Mouse (Mus musculus) liver, embryonic 11.5 days (tissue): ENCODE data around the gene Acnat2. TPM values are rescaled to one million over a fixed set of nuclear protein-coding genes. Genes with fewer than 3 reads are reported as not detected.
"Not testable (repeated sequence)": the region's sequence is repeated elsewhere in the genome, so short reads cannot be mapped to it uniquely, and the experiment has no call there.

Experiments
- ATAC-seq: fragments of 200-750 bp; cut with Nextera tagmentation; replicated peaks from 2 replicates; pipeline ENCODE4 v1.8.0; 2017; ENCODE audit warnings: moderate number of reproducible peaks, mild to moderate bottlenecking, moderate TSS enrichment, moderate library complexity; ENCODE audit not compliant: low FRiP score
- DNase-seq: peaks from one replicate; pipeline ENCODE4 v3.0.0-alpha.2; 2017; ENCODE audit warnings: low spot score
- H3K27ac ChIP-seq: fragments of 300-500 bp; sonication (generic); 2 replicates; pipeline ENCODE4 v1.5.1; 2014; ENCODE audit warnings: mild to moderate bottlenecking, low read depth, low read length, control low read depth
- H3K27me3 ChIP-seq: fragments of 300-500 bp; sonication (generic); replicated peaks from 2 replicates; pipeline ENCODE4 v1.6.1; 2014; ENCODE audit warnings: low read length, mixed read lengths; ENCODE audit not compliant: control insufficient read depth, insufficient read depth
- H3K36me3 ChIP-seq: fragments of 300-500 bp; sonication (generic); 2 replicates; pipeline ENCODE4 v1.6.1; 2014; ENCODE audit warnings: mild to moderate bottlenecking, low read length, moderate library complexity, mixed read lengths; ENCODE audit not compliant: control insufficient read depth, insufficient read depth
- H3K4me1 ChIP-seq: fragments of 300-500 bp; sonication (generic); replicated peaks from 2 replicates; pipeline ENCODE4 v1.6.1; 2014; ENCODE audit warnings: low read length, mixed read lengths; ENCODE audit not compliant: control insufficient read depth, insufficient read depth
- H3K4me2 ChIP-seq: fragments of 300-500 bp; sonication (generic); 2 replicates; pipeline ENCODE4 v1.6.1; 2014; ENCODE audit warnings: mild to moderate bottlenecking, control low read depth, moderate library complexity
- H3K4me3 ChIP-seq: fragments of 300-500 bp; sonication (generic); 2 replicates; pipeline ENCODE4 v1.5.1; 2014; ENCODE audit warnings: low read depth, low read length, control low read depth
- H3K9ac ChIP-seq: fragments of 300-500 bp; sonication (generic); 2 replicates; pipeline ENCODE4 v1.6.1; 2014; ENCODE audit warnings: low read depth, low read length, control low read depth
- H3K9me3 ChIP-seq: fragments of 300-500 bp; sonication (generic); 2 replicates; pipeline ENCODE4 v1.6.1; 2016; ENCODE audit warnings: low read length, inconsistent platforms, mixed read lengths; ENCODE audit not compliant: control insufficient read depth
- WGBS: fragments of 180-500 bp; shearing (Covaris S2); extraction: QIAGEN DNeasy Blood & Tissue Kit; methylation state at CpG from one replicate; pipeline ENCODE4 v1.1.7; 2014; 5-methylcytosine and 5-hydroxymethylcytosine counted together
- polyA plus RNA-seq: library from polyadenylated mRNA; unstranded; fragments of >200 nt; fragmentation: Nextera tagmentation; extraction: Ambion mirVana; gene quantifications from 2 replicates; pipeline ENCODE4 v1.2.1, GENCODE M21; 2014

The Acnat2 gene
- 0.44 TPM in 1 of 2 replicates, not detected in the other for polyA plus RNA-seq

GRCm38 (mm10) chr4:49407957-49408356, at the start of gene Acnat2:
Gene Acnat2 (minus strand): TSS chr4:49408151.
- DNase-seq, H3K36me3 ChIP-seq, ATAC-seq, H3K9ac ChIP-seq, H3K27me3 ChIP-seq, H3K4me3 ChIP-seq, H3K4me1 ChIP-seq, H3K27ac ChIP-seq, H3K9me3 ChIP-seq, H3K4me2 ChIP-seq: not testable (repeated sequence)
- 80% methylated on average over 5 of the region's 5 CpGs for WGBS

DNA sequence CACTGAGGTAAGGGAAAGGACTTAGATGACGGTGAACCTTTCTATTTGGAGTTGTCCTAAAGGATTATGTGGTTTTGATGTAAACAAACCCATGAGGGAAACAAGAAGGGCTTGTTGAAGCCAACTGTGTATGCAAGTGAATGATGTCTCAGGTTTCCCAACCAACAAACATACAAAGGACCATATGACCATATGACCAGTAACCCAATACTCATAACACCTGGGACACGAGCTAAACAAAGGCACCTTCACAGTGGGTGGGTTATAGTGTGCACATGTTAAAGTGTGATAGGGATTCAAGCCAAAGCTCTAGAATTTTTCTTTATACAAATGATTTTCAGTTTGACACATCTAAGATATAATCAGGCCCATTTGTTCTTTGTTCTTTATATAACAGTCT, 48.2 kb upstream of the Acnat2 start:
- ATAC-seq, result no peak
- 67% methylated on average over 2 of the region's 2 CpGs for WGBS

GRCm38 (mm10) chr4:49451848-49452551, 44.0 kb upstream of the Acnat2 start:
- ATAC-seq, result peak; percentile 68

More for the DNA sequence above, 48.2 kb upstream of the Acnat2 start:
- no peak overlapping the region for H3K27ac ChIP-seq
- no peak for DNase-seq
- no peak overlapping the region for H3K4me2 ChIP-seq
- no peak overlapping the region for H3K9ac ChIP-seq
- H3K4me1 ChIP-seq, result no peaks in the 10 kb centered on the region; the same call in 1 of the 2 replicates
- H3K36me3 ChIP-seq, result no peaks in the 10 kb centered on the region
- H3K9me3 ChIP-seq, result no peaks in the 10 kb centered on the region
- no peaks in the 10 kb centered on the region for H3K27me3 ChIP-seq
- H3K4me3 ChIP-seq, result no peak overlapping the region

DNA sequence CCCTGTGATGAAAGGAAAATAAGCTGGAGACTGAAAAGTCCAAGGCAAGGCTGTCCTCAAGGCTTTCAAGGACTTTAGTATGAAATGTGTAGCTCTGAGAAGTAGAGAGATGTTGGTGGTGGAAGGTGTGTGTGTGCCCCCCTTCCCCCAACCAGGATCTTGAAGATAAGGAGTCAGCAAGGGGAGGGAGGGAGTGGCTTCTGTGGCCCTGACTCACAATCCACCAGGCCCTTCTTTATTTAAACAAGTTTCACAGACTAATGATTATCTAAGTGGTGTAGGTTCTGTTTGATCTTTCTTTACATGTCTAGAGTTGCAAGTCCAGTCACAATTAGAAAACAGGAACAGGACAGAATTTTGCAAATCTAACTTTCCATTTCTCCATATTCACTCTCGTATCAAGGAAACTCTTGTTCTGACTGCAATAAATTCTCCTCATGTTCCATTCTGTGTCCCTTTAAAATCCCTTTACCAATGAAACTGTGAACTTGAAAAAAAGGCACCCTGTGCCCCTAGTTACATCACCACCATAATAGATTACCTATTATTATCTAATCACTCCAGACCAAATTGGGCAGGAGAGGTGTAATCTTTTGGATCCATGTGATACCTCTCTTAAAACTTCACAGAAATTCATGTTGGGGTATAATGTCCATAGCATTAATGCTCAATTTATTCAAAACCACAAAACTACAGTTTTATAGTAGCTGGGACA, 43.3 kb upstream of the Acnat2 start:
- DNase-seq, H3K27ac ChIP-seq, H3K36me3 ChIP-seq, H3K27me3 ChIP-seq, H3K9me3 ChIP-seq, H3K4me3 ChIP-seq, H3K4me1 ChIP-seq, H3K4me2 ChIP-seq, H3K9ac ChIP-seq: not testable (repeated sequence)
- WGBS, result 80% methylated on average over 1 of the region's 1 CpGs
- peak; percentile 74 for ATAC-seq

More at GRCm38 (mm10) chr4:49451848-49452551, 44.0 kb upstream of the Acnat2 start:
- WGBS, result 67% methylated on average over 1 of the region's 1 CpGs
- Histone ChIP-seq H3K27ac (no peak overlapping the region), H3K4me2 (no peak overlapping the region), H3K9me3 (no peaks in the 10 kb centered on the region), H3K9ac (no peak overlapping the region), H3K36me3 (no peaks in the 10 kb centered on the region), H3K27me3 (no peaks in the 10 kb centered on the region), H3K4me3 (no peak overlapping the region), H3K4me1 (no peaks in the 10 kb centered on the region; the same call in 1 of the 2 replicates)
- DNase-seq, result no peak

- WGBS, result 82% methylated on average over 3 of the region's 3 CpGs
- H3K27me3 ChIP-seq, H3K9me3 ChIP-seq, DNase-seq, H3K4me1 ChIP-seq, H3K36me3 ChIP-seq, ATAC-seq, H3K4me3 ChIP-seq, H3K4me2 ChIP-seq, H3K27ac ChIP-seq, H3K9ac ChIP-seq: not testable (repeated sequence)
These were observed 29.0 kb upstream of the Acnat2 start for GRCm38 (mm10) chr4:49436968-49437367.

GRCm38 (mm10) chr4:49410151-49410550, 2.2 kb upstream of the Acnat2 start:
- H3K4me1 ChIP-seq, H3K9ac ChIP-seq, DNase-seq, ATAC-seq, H3K27ac ChIP-seq, H3K27me3 ChIP-seq, H3K36me3 ChIP-seq, H3K4me3 ChIP-seq, H3K9me3 ChIP-seq, H3K4me2 ChIP-seq: not testable (repeated sequence)
- WGBS, result 63% methylated on average over 2 of the region's 2 CpGs

GRCm38 (mm10) chr4:49386873-49387272, 21.1 kb downstream of the Acnat2 start:
- ATAC-seq (no peak), DNase-seq (no peak)
- 39% methylated on average over 2 of the region's 2 CpGs for WGBS
- no peaks in the 10 kb centered on the region for H3K4me1 ChIP-seq
- no peaks in the 10 kb centered on the region for H3K27me3 ChIP-seq
- no peak overlapping the region for H3K4me3 ChIP-seq
- H3K4me2 ChIP-seq, result no peak overlapping the region
- no peak overlapping the region for H3K27ac ChIP-seq
- no peaks in the 10 kb centered on the region for H3K36me3 ChIP-seq
- no peak overlapping the region for H3K9ac ChIP-seq
- H3K9me3 ChIP-seq, result no peaks in the 10 kb centered on the region

GRCm38 (mm10) chr4:49383576-49384318, 24.2 kb downstream of the Acnat2 start:
- not testable (repeated sequence) for H3K4me2 ChIP-seq, H3K27ac ChIP-seq, DNase-seq, ATAC-seq, H3K4me3 ChIP-seq, H3K9me3 ChIP-seq, H3K27me3 ChIP-seq, H3K36me3 ChIP-seq, H3K4me1 ChIP-seq, H3K9ac ChIP-seq
- 43% methylated on average over 1 of the region's 2 CpGs for WGBS
